Mouse (Mus musculus): ENCODE results near the gene Kif9. TPM values are rescaled to one million over a fixed set of nuclear protein-coding genes. Genes with fewer than 3 reads are reported as not detected.

The Kif9 gene
- total and polyA plus RNA-seq, 3 experiments, result 0.10 to 2.1 (median 2.0) TPM

GRCm38 (mm10) chr9:110531914-110532489 is 55.2 kb downstream of the Kif9 start:
- Histone ChIP-seq H3K9me3 (replicated peaks) (no peaks in the 10 kb centered on the region), H3K36me3 (replicated peaks) (peaks cover 26% of the 10 kb centered on the region), H3K4me3 (ENCODE audit: low read depth, low read length) (peak overlapping the region; percentile 84), H3K27me3 (ENCODE audit: insufficient read depth, low read length) (no peaks in the 10 kb centered on the region), H3K4me1 (ENCODE audit: insufficient read depth, low read depth, low read length) (peaks cover 64% of the 10 kb centered on the region)
- DNase-seq (ENCODE audit: low spot score) (peak; percentile 83), ATAC-seq (ENCODE audit: extremely low read depth, insufficient number of reproducible peaks, low FRiP score, poor library complexity, severe bottlenecking) (peak; percentile 80)
- TF ChIP-seq GATA2 (IDR thresholded peaks at IDR 0.05; ENCODE audit: borderline replicate concordance, low read depth, low read length) (no peak), GATA1 (IDR thresholded peaks at IDR 0.05; ENCODE audit: borderline replicate concordance, low read length) (no peak), TAL1 (conservative IDR thresholded peaks at IDR 0.05; ENCODE audit: low read depth, low read length) (no peak), POLR2AphosphoS5 (IDR thresholded peaks at IDR 0.05; ENCODE audit: insufficient replicate concordance, low read depth, low read length) (no peak), CTCF (IDR thresholded peaks at IDR 0.05; ENCODE audit: low read depth, low read length) (no peak)

- TF ChIP-seq GATA1 (IDR thresholded peaks at IDR 0.05; ENCODE audit: borderline replicate concordance, low read length) (no peak), POLR2AphosphoS5 (IDR thresholded peaks at IDR 0.05; ENCODE audit: insufficient replicate concordance, low read depth, low read length) (no peak), GATA2 (IDR thresholded peaks at IDR 0.05; ENCODE audit: borderline replicate concordance, low read depth, low read length) (no peak), CTCF (IDR thresholded peaks at IDR 0.05; ENCODE audit: low read depth, low read length) (no peak), TAL1 (conservative IDR thresholded peaks at IDR 0.05; ENCODE audit: low read depth, low read length) (no peak)
- H3K4me1 ChIP-seq (ENCODE audit: insufficient read depth, low read depth, low read length), result peaks cover 66% of the 10 kb centered on the region
Observed at GRCm38 (mm10) chr9:110532538-110533291, 56.0 kb downstream of the Kif9 start, which contains the start of gene Setd2. Setd2 (plus strand) TSS chr9:110532597.

GRCm38 (mm10) chr9:110533645-110534044 is 56.9 kb downstream of the Kif9 start:
- DNase-seq (ENCODE audit: low spot score), result no peak
- TF ChIP-seq GATA2 (IDR thresholded peaks at IDR 0.05; ENCODE audit: borderline replicate concordance, low read depth, low read length) (no peak), TAL1 (conservative IDR thresholded peaks at IDR 0.05; ENCODE audit: low read depth, low read length) (no peak), GATA1 (IDR thresholded peaks at IDR 0.05; ENCODE audit: borderline replicate concordance, low read length) (no peak), CTCF (IDR thresholded peaks at IDR 0.05; ENCODE audit: low read depth, low read length) (no peak), POLR2AphosphoS5 (IDR thresholded peaks at IDR 0.05; ENCODE audit: insufficient replicate concordance, low read depth, low read length) (no peak)
- Histone ChIP-seq H3K4me1 (ENCODE audit: insufficient read depth, low read depth, low read length) (peaks cover 63% of the 10 kb centered on the region), H3K4me3 (ENCODE audit: low read depth, low read length) (peak overlapping the region; percentile 84), H3K36me3 (replicated peaks) (peaks cover 36% of the 10 kb centered on the region), H3K27me3 (ENCODE audit: insufficient read depth, low read length) (no peaks in the 10 kb centered on the region), H3K9me3 (replicated peaks) (no peaks in the 10 kb centered on the region)
- no peak for ATAC-seq (ENCODE audit: extremely low read depth, insufficient number of reproducible peaks, low FRiP score, poor library complexity, severe bottlenecking)

More at GRCm38 (mm10) chr9:110532538-110533291, 56.0 kb downstream of the Kif9 start, which contains the start of gene Setd2:
- Histone ChIP-seq H3K27me3 (ENCODE audit: insufficient read depth, low read length) (no peaks in the 10 kb centered on the region), H3K36me3 (replicated peaks) (peaks cover 30% of the 10 kb centered on the region), H3K4me3 (ENCODE audit: low read depth, low read length) (peak within 1 kb of the TSS; percentile 84), H3K9me3 (replicated peaks) (no peaks in the 10 kb centered on the region)
- DNase-seq (ENCODE audit: low spot score) (peak; percentile 48), ATAC-seq (ENCODE audit: extremely low read depth, insufficient number of reproducible peaks, low FRiP score, poor library complexity, severe bottlenecking) (no peak)

- Histone ChIP-seq H3K27me3 (ENCODE audit: insufficient read depth, low read length) (no peaks in the 10 kb centered on the region), H3K36me3 (replicated peaks) (peaks cover 45% of the 10 kb centered on the region), H3K9me3 (replicated peaks) (no peaks in the 10 kb centered on the region), H3K4me1 (ENCODE audit: insufficient read depth, low read depth, low read length) (peaks cover 53% of the 10 kb centered on the region), H3K4me3 (ENCODE audit: low read depth, low read length) (no peak overlapping the region)
- TF ChIP-seq GATA1 (IDR thresholded peaks at IDR 0.05; ENCODE audit: borderline replicate concordance, low read length) (no peak), CTCF (IDR thresholded peaks at IDR 0.05; ENCODE audit: low read depth, low read length) (no peak), POLR2AphosphoS5 (IDR thresholded peaks at IDR 0.05; ENCODE audit: insufficient replicate concordance, low read depth, low read length) (no peak), GATA2 (IDR thresholded peaks at IDR 0.05; ENCODE audit: borderline replicate concordance, low read depth, low read length) (no peak), TAL1 (conservative IDR thresholded peaks at IDR 0.05; ENCODE audit: low read depth, low read length) (no peak)
- no peak for ATAC-seq (ENCODE audit: extremely low read depth, insufficient number of reproducible peaks, low FRiP score, poor library complexity, severe bottlenecking)
- DNase-seq (ENCODE audit: low spot score), result no peak
Observed at GRCm38 (mm10) chr9:110535114-110535513, 58.4 kb downstream of the Kif9 start.

GRCm38 (mm10) chr9:110536636-110537035 is 59.9 kb downstream of the Kif9 start:
- TF ChIP-seq TAL1 (conservative IDR thresholded peaks at IDR 0.05; ENCODE audit: low read depth, low read length), result no peak
- TF ChIP-seq GATA2 (IDR thresholded peaks at IDR 0.05; ENCODE audit: borderline replicate concordance, low read depth, low read length), result no peak
- TF ChIP-seq GATA1 (IDR thresholded peaks at IDR 0.05; ENCODE audit: borderline replicate concordance, low read length), result no peak
- TF ChIP-seq CTCF (IDR thresholded peaks at IDR 0.05; ENCODE audit: low read depth, low read length), result no peak
- TF ChIP-seq POLR2AphosphoS5 (IDR thresholded peaks at IDR 0.05; ENCODE audit: insufficient replicate concordance, low read depth, low read length), result no peak
- no peaks in the 10 kb centered on the region for H3K9me3 ChIP-seq (replicated peaks)
- no peaks in the 10 kb centered on the region for H3K27me3 ChIP-seq (ENCODE audit: insufficient read depth, low read length)
- H3K4me1 ChIP-seq (ENCODE audit: insufficient read depth, low read depth, low read length), result peaks cover 45% of the 10 kb centered on the region
- H3K36me3 ChIP-seq (replicated peaks), result peaks cover 51% of the 10 kb centered on the region
- DNase-seq (ENCODE audit: low spot score), result no peak
- no peak for ATAC-seq (ENCODE audit: extremely low read depth, insufficient number of reproducible peaks, low FRiP score, poor library complexity, severe bottlenecking)
- no peak overlapping the region for H3K4me3 ChIP-seq (ENCODE audit: low read depth, low read length)

GRCm38 (mm10) chr9:110538511-110538910 is 61.8 kb downstream of the Kif9 start:
- TF ChIP-seq POLR2AphosphoS5 (IDR thresholded peaks at IDR 0.05; ENCODE audit: insufficient replicate concordance, low read depth, low read length), result no peak
- TF ChIP-seq GATA1 (IDR thresholded peaks at IDR 0.05; ENCODE audit: borderline replicate concordance, low read length), result no peak
- TF ChIP-seq GATA2 (IDR thresholded peaks at IDR 0.05; ENCODE audit: borderline replicate concordance, low read depth, low read length), result no peak
- no peak for TF ChIP-seq CTCF (IDR thresholded peaks at IDR 0.05; ENCODE audit: low read depth, low read length)
- no peak for TF ChIP-seq TAL1 (conservative IDR thresholded peaks at IDR 0.05; ENCODE audit: low read depth, low read length)
- ATAC-seq (ENCODE audit: extremely low read depth, insufficient number of reproducible peaks, low FRiP score, poor library complexity, severe bottlenecking), result no peak
- DNase-seq (ENCODE audit: low spot score), result no peak
- no peaks in the 10 kb centered on the region for H3K9me3 ChIP-seq (replicated peaks)
- H3K27me3 ChIP-seq (ENCODE audit: insufficient read depth, low read length), result no peaks in the 10 kb centered on the region
- H3K36me3 ChIP-seq (replicated peaks), result peaks cover 61% of the 10 kb centered on the region
- H3K4me1 ChIP-seq (ENCODE audit: insufficient read depth, low read depth, low read length), result peaks cover 49% of the 10 kb centered on the region
- no peak overlapping the region for H3K4me3 ChIP-seq (ENCODE audit: low read depth, low read length)
